Mouse (Mus musculus) hindbrain, embryonic 10.5 days (tissue): ENCODE results near the gene Tagap1. TPM values are rescaled to one million over a fixed set of nuclear protein-coding genes. Genes with fewer than 3 reads are reported as not detected.
A peak's percentile ranks its signal among the peaks of the same experiment; 100 is the strongest.
"Not testable (repeated sequence)": the region's sequence is repeated elsewhere in the genome, so short reads cannot be mapped to it uniquely, and the experiment has no call there.

Source experiments
- DNase-seq: peaks from one replicate; pipeline ENCODE4 v3.0.0-alpha.2; 2017; ENCODE audit warnings: low spot score
- H3K27ac ChIP-seq: fragments of 300-500 bp; sonication (generic); 2 replicates; pipeline ENCODE4 v1.5.1; 2016; ENCODE audit warnings: mild to moderate bottlenecking, moderate library complexity
- H3K27me3 ChIP-seq: fragments of 300-500 bp; sonication (generic); 2 replicates; pipeline ENCODE4 v1.6.1; 2016; ENCODE audit warnings: mild to moderate bottlenecking; ENCODE audit not compliant: poor library complexity, insufficient read depth, severe bottlenecking
- H3K36me3 ChIP-seq: fragments of 300-500 bp; sonication (generic); 2 replicates; pipeline ENCODE4 v1.6.1; 2016; ENCODE audit warnings: mild to moderate bottlenecking, moderate library complexity
- H3K4me1 ChIP-seq: fragments of 300-500 bp; sonication (generic); replicated peaks from 2 replicates; pipeline ENCODE4 v1.6.1; 2016; ENCODE audit warnings: mild to moderate bottlenecking
- H3K4me3 ChIP-seq: fragments of 300-500 bp; sonication (generic); 2 replicates; pipeline ENCODE4 v1.5.1; 2016; ENCODE audit warnings: mild to moderate bottlenecking, moderate library complexity
- H3K9me3 ChIP-seq: fragments of 300-500 bp; sonication (generic); 2 replicates; pipeline ENCODE4 v1.6.1; 2016; ENCODE audit warnings: mild to moderate bottlenecking, moderate library complexity
- WGBS: fragments of 180-500 bp; shearing (Covaris S2); methylation state at CpG from one replicate; pipeline ENCODE4 v1.1.7; 2016; 5-methylcytosine and 5-hydroxymethylcytosine counted together
- polyA plus RNA-seq: library from polyadenylated mRNA; unstranded; fragments of >200 nt; fragmentation: Nextera tagmentation; extraction: Ambion mirVana; gene quantifications from 2 replicates; pipeline ENCODE4 v1.2.1, GENCODE M21; 2016

Tagap1 gene
- 49.7 and 50.6 TPM in 2 replicates for polyA plus RNA-seq

DNA sequence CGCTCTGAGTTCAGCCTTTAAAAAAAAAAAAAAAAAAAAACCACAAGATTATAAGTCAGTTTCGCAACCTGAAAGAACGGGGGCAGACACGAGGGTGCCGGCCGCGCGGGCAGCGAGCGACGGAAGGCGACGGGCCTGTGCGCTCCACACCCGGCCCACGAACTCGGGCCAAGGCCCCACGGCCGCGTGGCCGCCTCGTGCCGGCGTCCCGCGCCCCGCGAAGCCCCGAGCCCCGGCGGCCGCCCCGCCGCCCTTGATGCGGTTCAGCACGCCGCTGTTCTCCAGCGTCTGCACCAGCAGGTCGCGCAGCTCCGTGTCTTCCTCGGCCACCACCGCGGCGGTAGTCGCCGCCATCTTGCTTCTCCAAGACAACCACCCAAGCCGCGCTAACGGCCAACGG is at the start of gene Tagap1:
Gene Tagap1, minus strand, starts transcription at position 381 of the 400 bp plus-strand sequence.
- Histone ChIP-seq H3K4me3 (peak within 1 kb of the TSS; percentile 59), H3K27ac (peak within 1 kb of the TSS; percentile 89)
- not testable (repeated sequence) for H3K9me3 ChIP-seq, H3K27me3 ChIP-seq, H3K36me3 ChIP-seq, H3K4me1 ChIP-seq
- under 1% methylated on average over 47 of the region's 51 CpGs for WGBS
- DNase-seq = peak; percentile 18

DNA sequence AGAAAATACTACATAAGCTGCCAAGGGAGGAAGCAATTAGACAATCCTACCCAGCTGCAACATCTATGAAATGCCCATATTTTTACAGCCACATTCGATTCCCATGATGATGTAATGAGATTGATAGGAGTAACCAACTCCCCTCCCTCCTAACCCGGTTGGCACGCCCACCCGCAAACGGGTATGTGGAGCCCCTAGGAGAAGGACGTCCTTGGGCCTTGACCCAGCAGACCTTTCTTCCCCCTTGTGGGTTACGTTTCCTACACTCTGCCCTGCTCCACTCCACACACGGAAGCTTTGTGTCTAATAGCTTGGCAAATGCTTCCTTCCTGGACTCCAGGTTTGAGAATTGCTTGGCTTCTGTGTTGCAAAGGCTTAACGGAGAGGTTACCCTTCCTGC is 48.9 kb upstream of the Tagap1 start:
- not testable (repeated sequence) for H3K36me3 ChIP-seq, H3K9me3 ChIP-seq, H3K4me1 ChIP-seq, H3K27me3 ChIP-seq, DNase-seq, H3K4me3 ChIP-seq, H3K27ac ChIP-seq
- 74% methylated on average over 6 of the region's 9 CpGs for WGBS

DNA sequence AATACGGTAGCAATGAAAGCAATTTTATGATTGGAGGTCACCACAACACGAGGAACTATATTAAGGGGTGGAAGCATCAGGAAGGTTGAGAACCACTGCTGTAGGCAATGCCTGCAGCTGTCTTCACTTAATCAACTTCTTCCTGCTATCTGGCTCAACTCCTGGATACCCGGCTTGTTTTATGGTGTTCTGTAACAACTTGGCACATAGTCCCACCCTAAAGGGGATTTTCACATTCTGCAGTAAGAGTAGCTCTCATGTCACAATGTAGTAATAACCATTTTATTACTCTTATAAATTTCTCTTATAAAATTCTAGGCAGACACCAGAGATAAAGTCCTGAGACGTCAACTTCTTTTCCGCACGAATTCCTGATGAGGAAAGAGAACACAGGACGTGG is 48.5 kb upstream of the Tagap1 start:
- not testable (repeated sequence) for H3K36me3 ChIP-seq, DNase-seq, H3K27me3 ChIP-seq, H3K27ac ChIP-seq, H3K4me3 ChIP-seq, H3K9me3 ChIP-seq, H3K4me1 ChIP-seq
- WGBS = no CpG with 5 or more reads among the region's 7 CpGs

GRCm38 (mm10) chr17:7008885-7009284 is 47.9 kb upstream of the Tagap1 start:
- H3K27ac ChIP-seq, H3K9me3 ChIP-seq, H3K36me3 ChIP-seq, H3K27me3 ChIP-seq, H3K4me3 ChIP-seq, DNase-seq, H3K4me1 ChIP-seq: not testable (repeated sequence)

GRCm38 (mm10) chr17:7005646-7006045 is 44.7 kb upstream of the Tagap1 start:
- H3K27me3 ChIP-seq, H3K4me3 ChIP-seq, H3K9me3 ChIP-seq, H3K4me1 ChIP-seq, DNase-seq, H3K27ac ChIP-seq, H3K36me3 ChIP-seq: not testable (repeated sequence)
- 53% methylated on average over 3 of the region's 4 CpGs for WGBS

- not testable (repeated sequence) for H3K4me1 ChIP-seq, H3K36me3 ChIP-seq, DNase-seq, H3K4me3 ChIP-seq, H3K9me3 ChIP-seq, H3K27ac ChIP-seq, H3K27me3 ChIP-seq
- no CpG with 5 or more reads among the region's 3 CpGs for WGBS
These were observed 42.4 kb upstream of the Tagap1 start for GRCm38 (mm10) chr17:7003392-7003791.

- H3K27me3 ChIP-seq, H3K36me3 ChIP-seq, H3K4me1 ChIP-seq, H3K9me3 ChIP-seq, DNase-seq, H3K27ac ChIP-seq, H3K4me3 ChIP-seq: not testable (repeated sequence)
- WGBS = 91% methylated on average over 9 of the region's 12 CpGs
These were observed 41.0 kb upstream of the Tagap1 start for GRCm38 (mm10) chr17:7001790-7002585.

GRCm38 (mm10) chr17:6997778-6998490 is 37.0 kb upstream of the Tagap1 start:
- not testable (repeated sequence) for DNase-seq, H3K36me3 ChIP-seq, H3K27me3 ChIP-seq, H3K27ac ChIP-seq, H3K4me1 ChIP-seq, H3K4me3 ChIP-seq, H3K9me3 ChIP-seq
- 60% methylated on average over 2 of the region's 7 CpGs for WGBS

DNA sequence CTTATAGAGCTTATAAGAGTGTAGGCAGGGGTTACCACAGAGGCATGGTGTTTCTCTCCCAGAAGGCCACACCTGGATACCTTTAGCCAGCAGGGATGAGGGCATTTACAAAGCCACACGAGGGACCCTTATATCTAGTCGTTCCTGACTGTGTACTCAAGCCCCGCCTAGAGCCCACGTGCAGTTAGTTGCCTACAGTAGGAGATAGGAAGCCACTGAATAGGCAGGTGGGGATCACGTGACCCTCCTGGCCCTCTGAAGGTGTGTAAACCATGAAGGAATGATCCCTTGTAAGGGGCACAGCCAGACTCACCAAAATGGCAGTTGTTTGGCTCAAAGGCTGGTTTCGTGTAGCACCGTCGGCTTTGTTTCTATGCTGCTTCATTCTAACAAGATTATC is 35.9 kb upstream of the Tagap1 start:
- H3K27ac ChIP-seq, H3K4me3 ChIP-seq, DNase-seq, H3K27me3 ChIP-seq, H3K9me3 ChIP-seq, H3K36me3 ChIP-seq, H3K4me1 ChIP-seq: not testable (repeated sequence)
- 84% methylated on average over 8 of the region's 8 CpGs for WGBS

GRCm38 (mm10) chr17:6995504-6995903 is 34.5 kb upstream of the Tagap1 start:
- not testable (repeated sequence) for H3K36me3 ChIP-seq, H3K4me3 ChIP-seq, H3K27ac ChIP-seq, H3K9me3 ChIP-seq, H3K4me1 ChIP-seq, H3K27me3 ChIP-seq, DNase-seq
- no CpG with 5 or more reads among the region's 6 CpGs for WGBS

GRCm38 (mm10) chr17:6986118-6986517 is 25.2 kb upstream of the Tagap1 start:
- not testable (repeated sequence) for H3K4me3 ChIP-seq, H3K4me1 ChIP-seq, H3K27me3 ChIP-seq, H3K9me3 ChIP-seq, DNase-seq, H3K36me3 ChIP-seq, H3K27ac ChIP-seq
- WGBS = 92% methylated on average over 1 of the region's 1 CpGs

- not testable (repeated sequence) for H3K4me3 ChIP-seq, H3K4me1 ChIP-seq, H3K27ac ChIP-seq, H3K9me3 ChIP-seq, H3K27me3 ChIP-seq, H3K36me3 ChIP-seq, DNase-seq
- 92% methylated on average over 5 of the region's 8 CpGs for WGBS
These were observed 19.2 kb upstream of the Tagap1 start for GRCm38 (mm10) chr17:6980144-6980543.

DNA sequence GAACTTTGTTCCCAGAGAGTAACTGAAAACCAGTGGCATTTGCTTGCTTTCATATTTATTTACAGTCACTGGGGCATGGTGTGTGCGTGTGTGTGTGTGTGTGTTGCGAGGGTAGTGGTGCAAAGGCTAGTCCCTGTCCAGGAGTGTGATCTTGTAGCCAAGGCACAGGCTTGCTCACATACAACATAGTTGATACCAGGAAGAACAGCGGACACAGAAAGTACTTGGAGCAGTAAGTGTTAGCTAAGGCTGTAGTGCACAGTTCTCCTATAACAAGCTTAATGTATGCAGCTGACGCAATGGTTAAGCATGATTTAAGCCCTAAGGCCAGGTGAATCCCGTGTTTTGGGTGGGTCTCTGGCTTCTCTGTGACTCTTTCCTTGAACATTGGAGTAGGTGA is 18.4 kb upstream of the Tagap1 start:
- H3K27ac ChIP-seq, H3K27me3 ChIP-seq, DNase-seq, H3K9me3 ChIP-seq, H3K4me1 ChIP-seq, H3K36me3 ChIP-seq: not testable (repeated sequence)
- 30% methylated on average over 5 of the region's 5 CpGs for WGBS
- peak overlapping the region; percentile 57 for H3K4me3 ChIP-seq
